Mouse (Mus musculus) megakaryocyte, embryonic 14.5 days (primary cell): ENCODE measurements around the gene Olfr1366.

Experiments used
- FLI1 ChIP-seq: IDR thresholded peaks from 2 replicates; pipeline ENCODE4 v1.6.1; 2012; ENCODE audit warnings: low read length, inconsistent platforms, mixed read lengths
- GATA1 ChIP-seq: IDR thresholded peaks from 3 replicates; pipeline ENCODE4 v1.6.1; 2012; ENCODE audit warnings: mixed read lengths, low read length, inconsistent platforms, borderline replicate concordance

DNA sequence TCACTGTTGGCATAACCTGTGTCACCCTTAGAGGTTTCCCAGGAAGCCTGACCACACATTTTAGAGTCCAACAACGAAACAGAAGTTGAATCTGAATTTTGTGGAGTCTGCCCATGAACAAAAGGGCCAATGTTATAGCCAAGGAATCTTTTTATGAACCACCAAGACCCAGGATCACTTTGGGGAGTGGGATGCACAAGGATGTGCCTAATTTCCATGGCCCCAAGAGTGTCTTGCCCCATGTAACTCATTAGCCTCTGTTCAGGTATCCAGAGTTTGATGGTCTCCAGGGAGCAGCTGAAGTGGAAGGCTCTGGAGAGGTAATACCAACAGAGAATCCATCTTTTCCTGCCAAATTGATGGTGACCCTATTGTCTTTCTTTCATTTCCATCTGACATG, 17.2 kb upstream of the Olfr1366 start, which contains the start of gene Olfr1535:
- TF ChIP-seq GATA1 (no peak), FLI1 (no peak)
